Mouse (Mus musculus) bone marrow macrophage, adult 2 months (primary cell): ENCODE data around the gene Mphosph9.

Experiments
- CTCF ChIP-seq: IDR thresholded peaks from 2 replicates; pipeline ENCODE4 v1.5.1; 2012; ENCODE audit warnings: low read depth, mild to moderate bottlenecking, low read length, moderate library complexity
- POLR2A ChIP-seq: IDR thresholded peaks from 2 replicates; pipeline ENCODE4 v1.6.1; 2012; ENCODE audit warnings: mild to moderate bottlenecking, low read depth, low read length, borderline replicate concordance

- no peak for TF ChIP-seq CTCF
- TF ChIP-seq POLR2A: no peak
Observed at GRCm38 (mm10) chr5:124355425-124355959, 27.7 kb upstream of the Mphosph9 start.
